Mouse (Mus musculus) T-cell, adult 66 days (primary cell): Measurements from ENCODE around the gene Cap2. TPM values are rescaled to one million over a fixed set of nuclear protein-coding genes. Genes with fewer than 3 reads are reported as not detected.

ENCODE experiments used
- total RNA-seq, 2 experiments: library from RNA; stranded (reverse); gene quantifications; 3 replicates in 1 of 2; 4 replicates in 1 of 2; pipeline ENCODE4 v1.2.4; 2023

Gene Cap2
- 1 to 10 TPM; 4.5 to 5.1 TPM for total RNA-seq

GRCm38 (mm10) chr13:46501800-46502389, at the start of gene Cap2:
TSS of gene Cap2 (plus strand) at chr13:46501848.

DNA sequence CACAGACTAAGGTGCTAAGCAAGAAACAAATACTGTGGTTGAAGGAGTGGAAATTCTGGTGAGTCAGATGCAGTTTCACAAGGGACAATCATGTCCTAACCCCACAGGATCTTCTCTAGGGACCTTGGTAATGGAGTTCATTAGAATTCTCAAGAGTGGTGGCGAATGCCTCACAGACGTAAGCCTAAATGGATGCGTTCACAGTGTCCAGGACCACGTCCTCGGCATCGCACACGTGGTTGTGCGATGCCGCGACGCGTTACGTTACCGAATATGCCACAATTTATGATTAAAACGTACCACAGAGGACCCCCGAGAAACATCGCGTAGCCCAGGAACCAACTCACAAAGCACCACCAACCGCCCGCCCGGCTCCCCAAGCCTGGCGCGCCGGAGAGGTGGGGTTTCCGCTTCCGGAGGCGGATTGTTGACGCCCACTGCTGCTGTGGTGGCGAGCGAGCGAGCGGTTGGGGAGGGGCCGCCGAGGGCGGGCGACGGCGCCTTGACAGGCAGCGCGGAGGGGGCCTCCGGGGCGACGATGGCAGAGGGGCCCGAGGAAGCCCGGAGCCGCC, 167.5 kb downstream of the Cap2 start, which contains the start of gene Fam8a1:
Fam8a1 (plus strand) TSS at position 475 of the 572 bp plus-strand sequence.

Other genes starting within 250 kb of the Cap2 start
- gene Stmnd1, start 228.1 kb upstream of the Cap2 start, total RNA-seq: not detected
- under 1 TPM; 0.56 to 0.73 TPM for gene Rbm24, start 83.4 kb upstream of the Cap2 start, total RNA-seq
- gene Fam8a1, start 167.7 kb downstream of the Cap2 start, total RNA-seq: 10 to 100 TPM; 25.7 to 28.6 TPM
- gene Nup153, start 226.1 kb downstream of the Cap2 start, total RNA-seq: 100 to 1,000 TPM; 378 to 410 TPM